Mouse (Mus musculus): ENCODE measurements around the gene Abca14. TPM values are rescaled to one million over a fixed set of nuclear protein-coding genes. Genes with fewer than 3 reads are reported as not detected.

The Abca14 gene
- polyA plus RNA-seq, 1 experiment from 2014 or later, result not detected

Other genes starting within 250 kb of the Abca14 start
- gene Dnah3, start 108.7 kb upstream of the Abca14 start, polyA plus RNA-seq (2016; fragmentation: Nextera tagmentation; extraction: Ambion mirVana), result 0.10 and 0.26 TPM in 2 replicates
- 18.7 and 20.7 TPM in 2 replicates for gene Tmem159, start 101.6 kb upstream of the Abca14 start, polyA plus RNA-seq (2016; fragmentation: Nextera tagmentation; extraction: Ambion mirVana)
- gene Zp2, start 58.7 kb upstream of the Abca14 start, polyA plus RNA-seq (2016; fragmentation: Nextera tagmentation; extraction: Ambion mirVana), result not detected in 2 replicates
- gene Anks4b, start 30.1 kb upstream of the Abca14 start, polyA plus RNA-seq (2016; fragmentation: Nextera tagmentation; extraction: Ambion mirVana), result not detected in 2 replicates
- 32.9 and 80.0 TPM in 2 replicates for gene Crym, start 1.9 kb upstream of the Abca14 start, polyA plus RNA-seq (2016; fragmentation: Nextera tagmentation; extraction: Ambion mirVana)
- not detected in 2 replicates for gene Abca15, start 124.7 kb downstream of the Abca14 start, polyA plus RNA-seq (2016; fragmentation: Nextera tagmentation; extraction: Ambion mirVana)
- gene Abca16, start 205.7 kb downstream of the Abca14 start, polyA plus RNA-seq (2016; fragmentation: Nextera tagmentation; extraction: Ambion mirVana), result not detected in 2 replicates